Mouse (Mus musculus) bone marrow, adult 2 months (tissue): ENCODE data around the gene Evi5.
A peak's percentile ranks its signal among the peaks of the same experiment; 100 is the strongest.

Source experiments
- CTCF ChIP-seq: fragments of 200-500 bp; IDR thresholded peaks from 2 replicates; pipeline ENCODE4 v1.5.1; 2011; ENCODE audit warnings: low read length, control low read depth; ENCODE audit not compliant: control insufficient read depth, insufficient read depth
- POLR2A ChIP-seq: fragments of 200-500 bp; IDR thresholded peaks from 2 replicates; pipeline ENCODE4 v1.6.1; 2011; ENCODE audit warnings: low read depth, mild to moderate bottlenecking, control low read depth, low read length, borderline replicate concordance; ENCODE audit not compliant: control insufficient read depth

GRCm38 (mm10) chr5:107867970-107868904 lies 6.7 kb downstream of the Evi5 start:
- TF ChIP-seq POLR2A (peak; percentile 48; the same call in 1 of the 2 replicates), CTCF (no peak)
